14 mouse cellular contexts compared by ENCODE assay signal in the genomic region with DNA sequence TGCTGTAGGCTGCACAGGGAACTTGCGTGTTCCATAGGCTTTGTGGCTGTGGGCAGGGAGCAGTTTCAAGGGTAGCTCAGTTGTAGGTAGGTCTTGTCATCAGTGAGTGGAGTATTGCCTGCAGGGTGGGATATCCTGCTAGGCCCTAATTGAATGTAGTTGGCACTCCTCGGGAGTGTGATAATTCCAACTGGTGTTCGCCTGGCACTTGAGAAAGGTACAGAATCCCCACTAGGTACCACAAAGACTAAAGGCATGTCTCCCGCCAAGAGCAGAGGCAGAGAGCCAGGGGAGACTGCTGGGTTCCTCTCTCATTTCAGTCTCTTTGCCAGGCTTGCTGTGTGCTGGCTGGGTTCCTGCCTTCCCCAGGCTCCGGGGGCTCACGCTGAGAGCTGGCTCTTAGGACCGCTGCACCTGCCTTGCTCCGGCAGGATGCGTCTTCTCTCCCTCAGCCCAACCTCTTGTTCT. TPM values are rescaled to one million over a fixed set of nuclear protein-coding genes. Genes with fewer than 3 reads are reported as not detected.
DNase-seq lines count a peak whose midpoint lies in the region; ATAC-seq lines count a peak whose summit lies in the region.
"Had no signal": no experiment of that assay in that cellular context is flagged by ENCODE, and none has a peak within 500 bp of the region (broad histone marks: within the 10 kb centered on the region; RNA-seq: fewer than 3 reads in every experiment).

No protein-coding gene starts in this region.

- no peak overlapping the region for H3K4me3 ChIP-seq in intestine, embryonic 15.5 days (replicated peaks)
- H3K4me3 ChIP-seq: embryonic facial prominence, embryonic 12.5 days; limb, embryonic 15.5 days had no signal

- no peak overlapping the region for H3K27ac ChIP-seq in intestine, embryonic 15.5 days
- H3K27ac ChIP-seq: embryonic facial prominence, embryonic 12.5 days; limb, embryonic 15.5 days had no signal

- no peaks in the 10 kb centered on the region for H3K36me3 ChIP-seq in intestine, embryonic 15.5 days
- H3K36me3 ChIP-seq: embryonic facial prominence, embryonic 12.5 days; limb, embryonic 15.5 days had no signal

- no peaks in the 10 kb centered on the region for H3K4me1 ChIP-seq in intestine, embryonic 15.5 days (replicated peaks)

- H3K4me2 ChIP-seq in intestine, embryonic 15.5 days (replicated peaks): no peak overlapping the region
- H3K4me2 ChIP-seq: embryonic facial prominence, embryonic 12.5 days; limb, embryonic 15.5 days had no signal

- 77% methylated on average over 9 of the region's 9 CpGs for WGBS in intestine, embryonic 15.5 days

- no peaks in the 10 kb centered on the region for H3K9me3 ChIP-seq in intestine, embryonic 15.5 days
- H3K9me3 ChIP-seq: embryonic facial prominence, embryonic 12.5 days; limb, embryonic 15.5 days had no signal

- peak; percentile 82 for DNase-seq in heart, adult 11 months
- no peak for DNase-seq in heart, postnatal 4 days
- peak; percentile 60 for DNase-seq in brain, embryonic 18.5 days (ENCODE audit: low read depth, low spot score)
- peak; percentile 84 to 86 for DNase-seq in cerebellum, postnatal 36 days
- peak; percentile 70 to 78 for DNase-seq in layer of hippocampus, postnatal 10 days (ENCODE audit: low spot score in 2 of 2)
- DNase-seq in retina, embryonic 14.5 days (ENCODE audit: low spot score): no peak
- no peak for DNase-seq in lung, postnatal 4 days
- DNase-seq: kidney, postnatal 36 days; lung, postnatal 10 days had no signal

- H3K9ac ChIP-seq in intestine, embryonic 15.5 days: no peak overlapping the region
- H3K9ac ChIP-seq: embryonic facial prominence, embryonic 12.5 days; limb, embryonic 15.5 days had no signal

- ATAC-seq in intestine, embryonic 15.5 days: no peak

- H3K27me3 ChIP-seq in intestine, embryonic 15.5 days (replicated peaks): no peaks in the 10 kb centered on the region
- H3K27me3 ChIP-seq: limb, embryonic 15.5 days had no signal

RNA-seq across cellular contexts. Expression of gene Slc6a12, which starts 14.4 kb away (rescaled TPM):
- total RNA-seq in heart, postnatal 4 days (2021): under 1 TPM; 0.27 to 0.29 TPM
- total RNA-seq in layer of hippocampus, postnatal 10 days (2021): 1 to 10 TPM; 2.1 to 4.3 TPM
- 0.11 and 0.19 TPM in 2 replicates for polyA plus RNA-seq in intestine, embryonic 15.5 days (2015; fragmentation: Nextera tagmentation; extraction: Ambion mirVana)
- total RNA-seq: heart, postnatal 36 days had no signal
- polyA plus RNA-seq: embryonic facial prominence, embryonic 12.5 days had no signal

RNA-seq across cellular contexts. Expression of gene Slc6a13, which starts 28.4 kb away (rescaled TPM):
- total RNA-seq in heart, postnatal 4 days (2021): 1 to 10 TPM; 3.7 to 4.7 TPM
- 10 to 100 TPM; 10.2 to 17.0 TPM for total RNA-seq in layer of hippocampus, postnatal 10 days (2021)
- polyA plus RNA-seq in intestine, embryonic 15.5 days (2015; fragmentation: Nextera tagmentation; extraction: Ambion mirVana): 1.3 and 1.6 TPM in 2 replicates
- polyA plus RNA-seq: C2C12 had no signal

Comparison
In these comparisons a context has a peak if more than half of its experiments do, and no peak if none do; other contexts are left out.
1. DNase-seq: peak in heart, adult 11 months (single experiment), brain, embryonic 18.5 days (single experiment), cerebellum, postnatal 36 days (2 of 2) and layer of hippocampus, postnatal 10 days (2 of 2); none in heart, postnatal 4 days (single experiment), retina, embryonic 14.5 days (single experiment) and lung, postnatal 4 days (0 of 2).